Mouse (Mus musculus): ENCODE measurements around the gene Zswim3.

GRCm38 (mm10) chr2:164776801-164777200 lies 28.1 kb upstream of the Zswim3 start:
- TF ChIP-seq POLR2A (IDR thresholded peaks at IDR 0.05; ENCODE audit: extremely low read depth, insufficient read depth, low read length), result no peak
- TF ChIP-seq CTCF (IDR thresholded peaks at IDR 0.05; ENCODE audit: low read depth, low read length), result no peak

Data from liver, adult 2 months (tissue).